Mouse (Mus musculus): ENCODE results near the gene Olfr923. TPM values are rescaled to one million over a fixed set of nuclear protein-coding genes. Genes with fewer than 3 reads are reported as not detected.
"Not testable (repeated sequence)": the region's sequence is repeated elsewhere in the genome, so short reads cannot be mapped to it uniquely, and the experiment has no call there.

Olfr923 gene
- polyA plus RNA-seq (2012; ENCODE audit: insufficient read depth, insufficient read length, missing spikeins): not detected in 2 replicates

DNA sequence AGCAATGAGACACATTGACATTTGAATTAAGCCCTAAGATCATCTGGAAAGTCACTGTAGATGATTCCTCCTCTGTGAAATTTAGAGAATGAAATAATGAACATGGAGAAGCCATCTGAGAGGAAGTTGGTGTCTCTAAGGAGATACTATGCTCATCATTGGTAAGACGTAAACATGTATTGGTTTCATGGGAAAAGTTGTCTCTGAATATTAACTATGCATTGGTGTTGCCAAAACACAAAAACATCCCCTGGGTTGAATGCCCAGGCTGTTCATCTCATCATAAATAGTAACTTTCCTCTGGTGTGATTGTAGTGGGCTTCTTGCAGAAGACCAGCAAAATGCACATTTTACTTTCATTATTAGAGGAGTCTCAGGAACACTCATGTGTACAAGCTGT, at the start of gene Olfr923:
Olfr923 (plus strand) TSS at position 301 of the 400 bp plus-strand sequence.
- Histone ChIP-seq H3K4me1 (ENCODE audit: control insufficient read depth, insufficient read depth, insufficient read length, low read length) (no peaks in the 10 kb centered on the region), H3K4me3 (ENCODE audit: insufficient read depth, low read depth, low read length) (no peak within 1 kb of the TSS), H3K27ac (replicated peaks; ENCODE audit: low read depth, low read length) (no peak within 1 kb of the TSS)

DNA sequence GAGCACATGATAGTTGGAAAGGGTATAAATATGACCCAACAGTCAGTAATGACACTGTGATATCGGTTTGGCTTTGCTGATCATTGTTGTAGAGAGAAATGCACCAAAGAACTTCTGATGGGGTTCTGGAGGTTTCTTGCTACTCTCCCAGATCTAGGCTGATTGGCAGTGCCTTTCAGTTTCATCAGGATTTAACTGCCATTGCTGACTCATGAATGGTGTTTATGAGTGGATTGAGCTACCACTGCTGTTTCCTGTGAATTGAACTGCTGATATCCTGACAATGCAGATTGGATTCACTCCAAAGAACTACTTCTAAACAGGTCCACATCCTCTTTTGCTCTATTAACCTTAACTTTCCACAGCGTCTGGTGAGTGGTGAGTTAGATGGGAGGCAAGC, 33.7 kb upstream of the Olfr923 start:
- no peak overlapping the region for H3K4me3 ChIP-seq (ENCODE audit: insufficient read depth, low read depth, low read length)
- H3K4me1 ChIP-seq (ENCODE audit: control insufficient read depth, insufficient read depth, insufficient read length, low read length): no peaks in the 10 kb centered on the region
- H3K27ac ChIP-seq (replicated peaks; ENCODE audit: low read depth, low read length): no peak overlapping the region

DNA sequence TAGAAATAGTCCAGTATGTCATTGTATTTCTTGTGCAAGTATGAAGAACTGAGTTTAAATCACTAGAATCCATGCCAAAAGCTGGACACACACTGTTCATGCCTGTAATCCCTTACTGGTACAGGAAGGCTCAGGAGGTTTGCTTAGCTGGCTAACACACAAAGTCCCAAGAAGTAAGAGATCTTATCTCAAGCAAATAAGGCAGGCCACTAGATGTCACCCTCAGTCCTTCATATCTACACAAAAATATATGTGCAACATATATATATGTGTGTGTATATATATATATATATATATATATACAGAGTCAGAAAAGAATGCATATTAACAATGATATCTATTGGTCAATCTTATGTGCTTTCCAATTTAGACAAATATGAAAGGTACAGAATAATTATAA, 20.6 kb upstream of the Olfr923 start:
- Histone ChIP-seq H3K4me1 (ENCODE audit: control insufficient read depth, insufficient read depth, insufficient read length, low read length) (no peaks in the 10 kb centered on the region), H3K27ac (replicated peaks; ENCODE audit: low read depth, low read length) (no peak overlapping the region), H3K4me3 (ENCODE audit: insufficient read depth, low read depth, low read length) (no peak overlapping the region)

DNA sequence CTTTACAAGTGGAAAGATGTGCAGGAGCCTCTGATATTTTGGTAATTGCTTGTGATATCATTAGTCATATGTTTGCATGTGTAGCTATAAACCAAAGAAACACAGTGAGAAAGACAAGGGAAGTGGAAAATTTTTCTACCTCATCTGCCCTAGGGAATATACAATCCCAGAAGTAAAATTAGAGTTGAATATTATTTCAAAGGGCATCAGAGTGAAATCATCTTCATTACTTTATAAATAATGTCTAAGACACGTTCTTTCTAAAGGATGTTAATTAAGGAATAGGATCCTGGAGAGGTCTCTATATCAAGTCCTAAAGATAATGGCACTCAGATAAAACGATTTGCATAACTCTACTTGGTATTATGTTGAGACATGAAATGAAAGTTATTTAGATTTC, 12.0 kb upstream of the Olfr923 start, which contains the start of gene Olfr922:
Olfr922 (plus strand) TSS at position 301 of the 400 bp plus-strand sequence.
- Histone ChIP-seq H3K27ac (replicated peaks; ENCODE audit: low read depth, low read length) (no peak within 1 kb of the TSS), H3K4me3 (ENCODE audit: insufficient read depth, low read depth, low read length) (no peak within 1 kb of the TSS), H3K4me1 (ENCODE audit: control insufficient read depth, insufficient read depth, insufficient read length, low read length) (no peaks in the 10 kb centered on the region)

DNA sequence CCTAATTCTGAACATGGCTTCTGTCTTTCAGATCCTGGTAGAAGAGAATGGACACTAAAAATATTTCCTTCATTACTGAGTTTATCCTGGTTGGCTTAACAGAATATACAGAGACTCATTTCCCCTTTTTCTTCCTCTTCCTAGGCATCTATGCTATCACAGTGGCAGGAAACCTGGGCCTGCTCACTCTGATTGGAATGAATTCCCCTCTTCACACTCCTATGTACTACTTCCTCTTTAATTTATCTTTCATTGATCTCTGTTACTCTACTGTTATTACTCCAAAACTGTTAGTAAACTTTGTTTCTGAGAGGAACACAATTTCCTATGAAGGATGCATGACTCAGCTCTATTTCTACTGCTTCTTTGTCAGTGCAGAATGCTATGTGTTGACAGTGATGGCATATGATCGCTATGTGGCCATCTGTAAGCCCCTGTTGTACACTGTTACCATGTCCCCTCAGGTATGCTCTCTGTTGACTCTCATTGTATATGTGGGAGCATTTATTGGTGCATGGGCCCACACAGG, 10.8 kb upstream of the Olfr923 start:
- Histone ChIP-seq H3K4me1 (ENCODE audit: control insufficient read depth, insufficient read depth, insufficient read length, low read length) (no peaks in the 10 kb centered on the region), H3K4me3 (ENCODE audit: insufficient read depth, low read depth, low read length) (no peak overlapping the region), H3K27ac (replicated peaks; ENCODE audit: low read depth, low read length) (no peak overlapping the region)

DNA sequence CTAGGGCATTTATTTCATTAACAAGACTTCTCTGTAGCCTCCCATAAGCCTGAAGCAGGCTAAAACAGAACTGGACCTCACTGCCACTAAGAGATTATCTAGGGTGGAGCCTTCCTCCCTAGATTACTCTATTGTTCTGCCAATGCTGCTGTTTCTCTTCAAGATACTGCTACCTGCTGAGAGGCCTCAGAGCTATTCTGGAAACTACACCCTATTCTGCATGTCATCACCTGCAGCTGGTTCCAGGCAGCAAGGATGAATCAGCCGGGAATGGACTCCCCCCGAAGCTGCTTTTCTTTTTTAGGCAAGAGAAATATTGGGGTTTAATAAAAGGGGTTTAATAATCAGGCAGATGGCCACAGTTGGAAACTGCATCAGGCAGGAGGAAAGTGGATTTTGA, 6.7 kb downstream of the Olfr923 start:
- Histone ChIP-seq H3K4me3 (ENCODE audit: insufficient read depth, low read depth, low read length) (no peak overlapping the region), H3K4me1 (ENCODE audit: control insufficient read depth, insufficient read depth, insufficient read length, low read length) (no peaks in the 10 kb centered on the region), H3K27ac (replicated peaks; ENCODE audit: low read depth, low read length) (no peak overlapping the region)

DNA sequence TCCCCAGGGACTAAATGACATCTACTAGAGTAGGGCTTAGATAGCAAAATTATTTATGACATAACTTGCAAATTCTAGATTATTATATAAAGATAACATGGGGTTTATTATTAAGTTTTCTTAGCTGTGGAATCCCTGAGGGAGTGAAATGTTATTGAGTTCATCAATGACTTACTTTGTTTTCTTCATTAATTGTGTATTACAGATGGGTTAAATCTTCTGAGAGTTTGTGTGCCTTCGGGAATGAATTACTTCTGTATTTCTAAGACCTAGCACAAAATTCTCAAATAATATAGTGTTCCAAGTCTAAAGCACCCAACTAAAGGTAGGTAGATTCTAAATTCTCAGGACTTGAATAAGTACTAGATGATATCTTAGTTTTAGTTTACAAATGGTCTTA, 17.8 kb downstream of the Olfr923 start, which contains the start of gene Olfr924:
Olfr924 (plus strand) TSS at position 301 of the 400 bp plus-strand sequence.
- Histone ChIP-seq H3K4me1 (ENCODE audit: control insufficient read depth, insufficient read depth, insufficient read length, low read length) (no peaks in the 10 kb centered on the region), H3K4me3 (ENCODE audit: insufficient read depth, low read depth, low read length) (no peak within 1 kb of the TSS), H3K27ac (replicated peaks; ENCODE audit: low read depth, low read length) (no peak within 1 kb of the TSS)

DNA sequence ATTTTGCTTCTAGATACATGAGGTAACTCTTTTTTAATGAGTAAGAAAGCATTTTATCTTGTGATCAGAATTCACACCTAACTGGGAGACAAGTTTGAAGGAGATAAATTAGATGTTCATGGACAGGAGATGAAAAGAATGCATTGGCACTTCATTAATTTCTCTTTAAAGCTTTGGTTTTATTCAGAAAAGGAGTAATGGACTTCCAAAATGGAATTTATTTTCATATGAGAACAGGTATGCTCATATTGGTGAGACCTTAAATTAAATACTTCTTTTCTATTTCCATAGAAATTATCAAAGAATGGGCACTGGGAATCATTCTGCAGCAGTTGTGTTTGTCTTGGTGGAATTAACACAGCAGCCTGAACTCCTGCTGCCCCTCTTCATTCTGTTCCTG, 28.4 kb downstream of the Olfr923 start, which contains the start of gene Olfr26:
Olfr26 (plus strand) TSS at position 301 of the 400 bp plus-strand sequence.
- no peak within 1 kb of the TSS for H3K4me3 ChIP-seq (ENCODE audit: insufficient read depth, low read depth, low read length)
- no peak within 1 kb of the TSS for H3K27ac ChIP-seq (replicated peaks; ENCODE audit: low read depth, low read length)
- H3K4me1 ChIP-seq (ENCODE audit: control insufficient read depth, insufficient read depth, insufficient read length, low read length): no peaks in the 10 kb centered on the region

DNA sequence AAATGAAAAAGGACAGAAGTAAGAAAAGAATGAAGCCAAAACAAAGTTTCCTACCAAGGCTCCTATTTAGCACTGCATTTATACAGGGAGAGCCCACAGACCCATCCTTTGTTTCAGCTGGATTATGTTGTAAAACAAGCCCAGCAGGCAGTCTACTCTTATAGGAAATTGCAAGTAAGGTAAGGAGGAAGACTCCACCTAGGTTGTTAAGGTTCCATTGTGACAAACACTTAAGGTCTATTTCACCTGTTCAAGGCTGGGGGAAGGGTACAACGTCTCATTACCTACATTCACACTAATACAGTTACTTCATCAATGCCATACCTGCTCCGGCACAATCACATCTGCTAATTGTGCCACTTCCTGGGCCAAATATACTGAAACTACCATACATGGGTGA, 48.5 kb downstream of the Olfr923 start:
- not testable (repeated sequence) for H3K27ac ChIP-seq (replicated peaks; ENCODE audit: low read depth, low read length); H3K4me1 ChIP-seq (ENCODE audit: control insufficient read depth, insufficient read depth, insufficient read length, low read length); H3K4me3 ChIP-seq (ENCODE audit: insufficient read depth, low read depth, low read length)

DNA sequence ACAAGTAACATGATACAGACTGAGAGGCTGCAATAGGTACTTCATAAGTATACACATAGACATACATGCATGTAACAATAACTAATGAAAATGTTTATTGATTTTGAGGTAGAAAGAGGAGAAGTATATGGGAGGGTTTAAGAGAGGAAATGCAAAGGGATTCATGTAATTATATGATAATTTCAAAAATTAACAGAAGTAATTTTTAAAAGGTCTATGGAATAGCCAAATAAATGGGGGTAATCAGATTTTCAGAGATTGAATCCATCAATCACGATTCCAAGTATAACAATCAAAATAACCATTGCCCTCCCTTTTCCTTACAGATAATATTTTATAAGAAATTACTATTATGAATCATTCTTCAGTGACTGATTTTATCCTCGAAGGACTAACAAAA, 50.5 kb downstream of the Olfr923 start, which contains the start of gene Olfr926:
Olfr926 (plus strand) TSS at position 301 of the 400 bp plus-strand sequence.
- Histone ChIP-seq H3K4me3 (ENCODE audit: insufficient read depth, low read depth, low read length) (no peak within 1 kb of the TSS), H3K4me1 (ENCODE audit: control insufficient read depth, insufficient read depth, insufficient read length, low read length) (no peaks in the 10 kb centered on the region), H3K27ac (replicated peaks; ENCODE audit: low read depth, low read length) (no peak within 1 kb of the TSS)

Other genes with a start within 250 kb of the Olfr923 start
- not detected in 2 replicates for gene Olfr912, start 246.4 kb upstream of the Olfr923 start, polyA plus RNA-seq (2012; ENCODE audit: insufficient read depth, insufficient read length, missing spikeins)
- not detected in 2 replicates for gene Olfr913, start 233.8 kb upstream of the Olfr923 start, polyA plus RNA-seq (2012; ENCODE audit: insufficient read depth, insufficient read length, missing spikeins)
- gene Olfr914, start 221.4 kb upstream of the Olfr923 start, polyA plus RNA-seq (2012; ENCODE audit: insufficient read depth, insufficient read length, missing spikeins): not detected in 2 replicates
- not detected in 2 replicates for gene Olfr916, start 166.7 kb upstream of the Olfr923 start, polyA plus RNA-seq (2012; ENCODE audit: insufficient read depth, insufficient read length, missing spikeins)
- gene Olfr917, start 160.7 kb upstream of the Olfr923 start, polyA plus RNA-seq (2012; ENCODE audit: insufficient read depth, insufficient read length, missing spikeins): not detected in 2 replicates
- not detected in 2 replicates for gene Olfr918, start 151.9 kb upstream of the Olfr923 start, polyA plus RNA-seq (2012; ENCODE audit: insufficient read depth, insufficient read length, missing spikeins)
- not detected in 2 replicates for gene Olfr919, start 122.9 kb upstream of the Olfr923 start, polyA plus RNA-seq (2012; ENCODE audit: insufficient read depth, insufficient read length, missing spikeins)
- gene Vwa5a, start 108.3 kb upstream of the Olfr923 start, polyA plus RNA-seq (2012; ENCODE audit: insufficient read depth, insufficient read length, missing spikeins): 28.3 and 35.4 TPM in 2 replicates
- gene Olfr920, start 74.2 kb upstream of the Olfr923 start, polyA plus RNA-seq (2012; ENCODE audit: insufficient read depth, insufficient read length, missing spikeins): not detected in 2 replicates
- not detected in 2 replicates for gene Olfr921, start 53.5 kb upstream of the Olfr923 start, polyA plus RNA-seq (2012; ENCODE audit: insufficient read depth, insufficient read length, missing spikeins)
- gene Olfr922, start 11.9 kb upstream of the Olfr923 start, polyA plus RNA-seq (2012; ENCODE audit: insufficient read depth, insufficient read length, missing spikeins): not detected in 2 replicates
- not detected in 2 replicates for gene Olfr924, start 17.9 kb downstream of the Olfr923 start, polyA plus RNA-seq (2012; ENCODE audit: insufficient read depth, insufficient read length, missing spikeins)
- gene Olfr26, start 28.5 kb downstream of the Olfr923 start, polyA plus RNA-seq (2012; ENCODE audit: insufficient read depth, insufficient read length, missing spikeins): not detected in 2 replicates
- gene Olfr926, start 50.6 kb downstream of the Olfr923 start, polyA plus RNA-seq (2012; ENCODE audit: insufficient read depth, insufficient read length, missing spikeins): not detected in 2 replicates
- not detected in 2 replicates for gene Olfr930, start 103.3 kb downstream of the Olfr923 start, polyA plus RNA-seq (2012; ENCODE audit: insufficient read depth, insufficient read length, missing spikeins)
- gene Olfr933, start 145.8 kb downstream of the Olfr923 start, polyA plus RNA-seq (2012; ENCODE audit: insufficient read depth, insufficient read length, missing spikeins): not detected in 2 replicates
- gene Olfr934, start 161.8 kb downstream of the Olfr923 start, polyA plus RNA-seq (2012; ENCODE audit: insufficient read depth, insufficient read length, missing spikeins): not detected in 2 replicates
- not detected in 2 replicates for gene Olfr935, start 173.1 kb downstream of the Olfr923 start, polyA plus RNA-seq (2012; ENCODE audit: insufficient read depth, insufficient read length, missing spikeins)
- gene Olfr146, start 196.8 kb downstream of the Olfr923 start, polyA plus RNA-seq (2012; ENCODE audit: insufficient read depth, insufficient read length, missing spikeins): not detected in 2 replicates
- gene Olfr937, start 238.4 kb downstream of the Olfr923 start, polyA plus RNA-seq (2012; ENCODE audit: insufficient read depth, insufficient read length, missing spikeins): not detected in 2 replicates